Mouse (Mus musculus) testis, adult 2 months (tissue): Measurements from ENCODE around the gene Arfip2.

Experiments used
- CTCF ChIP-seq: fragments of 200-500 bp; IDR thresholded peaks from 2 replicates; pipeline ENCODE4 v1.5.1; 2012; ENCODE audit warnings: low read depth, mild to moderate bottlenecking, inconsistent platforms, low read length, moderate library complexity; ENCODE audit not compliant: control insufficient read depth, insufficient read depth, insufficient replicate concordance
- POLR2A ChIP-seq: fragments of 200-500 bp; IDR thresholded peaks from 2 replicates; pipeline ENCODE4 v1.6.1; 2012; ENCODE audit warnings: low read depth, mild to moderate bottlenecking, inconsistent platforms, low read length, moderate library complexity; ENCODE audit not compliant: control insufficient read depth

- no peak for TF ChIP-seq POLR2A
- no peak for TF ChIP-seq CTCF
Measured at GRCm38 (mm10) chr7:105621646-105622292, 18.4 kb downstream of the Arfip2 start.
